Mouse (Mus musculus): Measurements from ENCODE around the gene Gm5148. TPM values are rescaled to one million over a fixed set of nuclear protein-coding genes. Genes with fewer than 3 reads are reported as not detected.

The Gm5148 gene
- polyA plus RNA-seq (2012; ENCODE audit: insufficient read depth, low replicate concordance): not detected in 2 replicates

DNA sequence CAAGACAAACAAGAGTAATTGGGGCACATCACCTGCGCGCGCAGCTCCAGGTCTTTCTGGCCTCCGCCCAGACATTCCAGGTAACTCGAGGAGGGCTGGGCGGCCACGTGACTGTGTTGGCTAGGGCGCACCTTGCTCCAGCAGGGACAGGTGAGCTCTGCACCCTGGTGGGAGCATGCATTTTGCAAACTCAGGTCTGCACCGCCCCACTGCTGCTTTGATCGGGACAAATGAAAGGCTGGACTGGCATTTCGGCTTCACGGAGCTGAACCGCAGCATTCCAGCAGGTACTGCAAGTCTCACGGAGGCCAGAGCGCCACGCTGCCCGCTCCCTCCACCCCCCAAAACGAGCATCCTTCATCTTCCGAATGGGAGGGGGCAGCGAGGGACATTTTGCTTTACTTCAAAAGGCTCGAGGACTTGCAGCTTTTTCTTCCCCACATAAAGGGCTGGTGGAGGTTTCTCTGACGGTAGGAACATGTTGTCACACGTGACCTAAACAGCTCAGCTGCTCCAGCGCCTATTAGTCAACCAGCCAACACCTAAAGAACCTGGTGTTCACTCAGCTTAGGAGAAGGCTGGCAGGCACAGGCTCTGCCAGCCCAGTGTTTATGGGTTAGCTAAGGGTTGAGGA lies at the start of gene Gm5148:
Gene Gm5148 (minus strand): TSS at position 320 of the 634 bp plus-strand sequence.
- TF ChIP-seq FLI1 (IDR thresholded peaks at IDR 0.05; ENCODE audit: low read length): no peak
- no peak for TF ChIP-seq GATA1 (IDR thresholded peaks at IDR 0.05; ENCODE audit: borderline replicate concordance, low read length)

DNA sequence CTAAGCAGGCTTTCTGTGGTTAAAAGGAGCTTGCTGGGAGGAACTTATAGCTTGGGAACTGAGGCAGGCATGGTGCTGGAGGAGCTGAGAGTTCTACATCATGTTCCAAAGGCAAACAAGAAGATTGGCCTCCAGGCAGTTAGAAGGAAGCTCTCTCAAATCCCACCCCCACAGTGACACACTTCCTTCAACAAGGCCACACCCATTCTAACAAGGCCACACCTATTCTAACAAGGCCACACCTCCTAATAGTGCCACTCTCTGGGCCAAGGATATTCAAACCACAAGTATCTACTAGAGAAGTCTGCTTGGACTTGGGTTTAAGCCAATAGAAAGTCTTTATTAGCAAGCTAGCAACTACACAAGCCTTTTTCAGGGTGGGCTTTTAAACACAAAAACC lies 46.7 kb upstream of the Gm5148 start:
- H3K27me3 ChIP-seq (replicated peaks): peaks cover 4% of the 10 kb centered on the region
- H3K9me3 ChIP-seq: peaks cover 5% of the 10 kb centered on the region
- H3K36me3 ChIP-seq (replicated peaks; ENCODE audit: low read length): peaks cover 4% of the 10 kb centered on the region
- peak overlapping the region; percentile 71 for H3K4me3 ChIP-seq (replicated peaks)
- TF ChIP-seq GATA1 (IDR thresholded peaks at IDR 0.05; ENCODE audit: borderline replicate concordance, low read length): no peak
- no peak for TF ChIP-seq FLI1 (IDR thresholded peaks at IDR 0.05; ENCODE audit: low read length)
- peaks cover 65% of the 10 kb centered on the region for H3K4me1 ChIP-seq

More for the DNA sequence above, at the start of gene Gm5148:
- Histone ChIP-seq H3K27me3 (replicated peaks) (peaks cover 50% of the 10 kb centered on the region), H3K9me3 (no peaks in the 10 kb centered on the region; the same call in 1 of the 2 replicates), H3K36me3 (replicated peaks; ENCODE audit: low read length) (no peaks in the 10 kb centered on the region), H3K4me1 (peaks cover 66% of the 10 kb centered on the region), H3K4me3 (replicated peaks) (peak within 1 kb of the TSS; percentile 88)

DNA sequence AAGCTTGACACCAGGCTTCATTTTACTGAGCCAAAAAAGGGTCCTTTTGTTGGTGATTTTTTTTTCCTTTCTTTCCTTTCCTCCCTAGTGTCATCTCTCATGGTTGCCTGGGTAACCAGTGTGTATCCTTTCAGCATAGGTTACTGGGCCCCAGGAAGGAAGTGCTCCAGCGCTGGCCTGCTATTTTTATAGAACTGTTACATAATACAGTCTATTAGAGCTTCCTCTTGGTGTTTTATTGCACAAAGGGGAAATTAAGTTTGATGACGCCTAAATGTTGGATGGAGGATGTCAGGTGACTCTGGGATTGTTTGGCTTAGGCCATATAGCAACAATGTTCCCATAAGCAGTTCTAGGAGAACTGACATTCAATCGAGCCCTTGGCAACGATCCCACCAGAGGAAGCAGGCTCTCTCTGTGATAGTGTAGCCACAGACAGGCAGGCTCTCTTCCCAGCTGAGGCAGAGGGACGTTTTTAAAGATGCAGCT lies 45.0 kb upstream of the Gm5148 start:
- H3K4me3 ChIP-seq (replicated peaks): peak overlapping the region; percentile 79
- H3K36me3 ChIP-seq (replicated peaks; ENCODE audit: low read length): peaks cover 4% of the 10 kb centered on the region
- H3K9me3 ChIP-seq: peaks cover 5% of the 10 kb centered on the region
- H3K4me1 ChIP-seq: peaks cover 79% of the 10 kb centered on the region
- TF ChIP-seq GATA1 (IDR thresholded peaks at IDR 0.05; ENCODE audit: borderline replicate concordance, low read length) (no peak), FLI1 (IDR thresholded peaks at IDR 0.05; ENCODE audit: low read length) (0 out of 2 replicates have a peak, but pooled peaks have one; percentile 11)
- peaks cover 2% of the 10 kb centered on the region for H3K27me3 ChIP-seq (replicated peaks)

DNA sequence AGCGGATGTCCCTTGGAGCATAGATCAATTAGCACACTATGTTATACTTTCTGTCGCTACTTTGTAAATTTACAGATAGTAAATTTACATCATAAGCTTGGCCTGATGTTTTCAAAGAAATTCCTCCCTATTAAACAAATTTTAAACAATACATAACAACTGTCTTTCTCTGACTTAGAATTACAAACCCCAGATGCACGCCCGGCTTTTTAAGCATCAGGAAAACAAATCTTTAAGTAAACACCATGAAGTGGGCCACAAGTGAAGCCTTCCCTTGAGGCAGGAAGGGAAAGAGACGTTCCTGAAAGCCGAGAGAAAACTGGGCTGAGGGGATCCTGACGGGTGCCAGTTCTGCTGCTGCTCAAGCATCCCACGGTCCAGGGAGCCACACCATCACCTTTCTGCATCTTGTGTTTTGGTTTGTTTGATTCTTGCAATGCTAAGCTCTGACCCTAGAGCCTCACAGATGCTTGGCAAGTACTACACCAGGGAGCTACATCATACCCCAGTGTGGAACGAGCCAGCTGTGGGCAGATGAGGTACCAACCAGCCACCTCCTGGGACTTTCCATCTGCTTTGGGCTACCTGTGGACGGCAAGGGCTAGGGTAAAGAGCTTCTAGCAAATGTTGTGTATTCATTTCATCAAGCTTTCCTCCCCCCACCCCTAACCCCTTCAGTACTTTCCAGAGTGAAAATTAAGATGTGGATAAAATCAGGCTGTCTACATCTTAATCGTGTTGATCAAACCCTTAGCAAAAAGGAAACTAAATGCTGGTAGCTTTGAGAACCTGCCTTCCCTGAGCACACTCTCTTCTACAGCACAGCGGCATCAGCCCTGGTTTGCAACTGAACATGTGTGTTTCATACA lies 43.1 kb upstream of the Gm5148 start:
- H3K27me3 ChIP-seq (replicated peaks): no peaks in the 10 kb centered on the region
- TF ChIP-seq FLI1 (IDR thresholded peaks at IDR 0.05; ENCODE audit: low read length) (no peak), GATA1 (IDR thresholded peaks at IDR 0.05; ENCODE audit: borderline replicate concordance, low read length) (no peak)
- H3K9me3 ChIP-seq: no peaks in the 10 kb centered on the region
- no peak overlapping the region for H3K4me3 ChIP-seq (replicated peaks)
- H3K4me1 ChIP-seq: peaks cover 91% of the 10 kb centered on the region
- H3K36me3 ChIP-seq (replicated peaks; ENCODE audit: low read length): peaks cover 5% of the 10 kb centered on the region

DNA sequence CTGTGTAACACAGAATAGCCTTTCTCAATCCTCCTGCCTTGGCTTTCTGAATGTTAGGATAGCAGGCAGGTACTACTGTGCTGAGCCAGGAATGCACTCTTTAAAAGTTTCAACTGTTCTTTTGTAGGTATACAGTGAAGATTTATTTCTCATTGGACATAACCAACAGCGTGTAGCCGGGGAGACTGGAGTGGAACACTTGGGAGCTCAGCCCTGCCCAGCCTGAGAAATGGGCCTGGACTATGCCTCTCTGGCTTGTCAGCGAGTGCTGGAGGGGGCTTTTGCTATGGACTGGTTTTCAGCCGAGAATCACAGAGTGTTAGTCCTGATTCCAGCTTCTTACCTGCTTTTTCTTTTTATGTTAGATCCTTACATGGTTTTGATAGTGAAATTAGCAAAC lies 42.3 kb upstream of the Gm5148 start:
- H3K27me3 ChIP-seq (replicated peaks): no peaks in the 10 kb centered on the region
- no peaks in the 10 kb centered on the region for H3K9me3 ChIP-seq
- H3K4me3 ChIP-seq (replicated peaks): no peak overlapping the region
- H3K36me3 ChIP-seq (replicated peaks; ENCODE audit: low read length): peaks cover 5% of the 10 kb centered on the region
- TF ChIP-seq FLI1 (IDR thresholded peaks at IDR 0.05; ENCODE audit: low read length) (no peak), GATA1 (IDR thresholded peaks at IDR 0.05; ENCODE audit: borderline replicate concordance, low read length) (no peak)
- peaks cover 92% of the 10 kb centered on the region for H3K4me1 ChIP-seq

DNA sequence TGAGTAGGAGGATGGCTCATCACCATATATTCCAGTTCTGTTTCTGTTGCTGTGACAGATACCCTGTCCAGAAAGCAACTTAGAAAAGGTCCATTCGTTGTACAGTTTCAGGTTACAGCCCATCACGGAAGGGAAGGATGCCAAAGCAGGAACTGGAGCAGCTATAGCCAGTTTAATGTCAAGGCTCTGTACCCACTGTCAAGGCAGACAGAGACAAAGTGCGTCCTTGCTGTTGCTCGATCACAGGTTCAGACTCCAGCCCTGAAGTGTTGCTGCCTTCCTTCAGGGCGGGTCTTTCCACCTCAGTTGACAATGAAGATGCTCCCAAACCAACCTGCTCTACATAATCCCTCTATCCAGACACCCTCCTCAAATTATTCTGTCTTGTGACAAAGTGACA lies 41.7 kb upstream of the Gm5148 start:
- Histone ChIP-seq H3K4me1 (peaks cover 90% of the 10 kb centered on the region), H3K4me3 (replicated peaks) (peak overlapping the region; percentile 48)

DNA sequence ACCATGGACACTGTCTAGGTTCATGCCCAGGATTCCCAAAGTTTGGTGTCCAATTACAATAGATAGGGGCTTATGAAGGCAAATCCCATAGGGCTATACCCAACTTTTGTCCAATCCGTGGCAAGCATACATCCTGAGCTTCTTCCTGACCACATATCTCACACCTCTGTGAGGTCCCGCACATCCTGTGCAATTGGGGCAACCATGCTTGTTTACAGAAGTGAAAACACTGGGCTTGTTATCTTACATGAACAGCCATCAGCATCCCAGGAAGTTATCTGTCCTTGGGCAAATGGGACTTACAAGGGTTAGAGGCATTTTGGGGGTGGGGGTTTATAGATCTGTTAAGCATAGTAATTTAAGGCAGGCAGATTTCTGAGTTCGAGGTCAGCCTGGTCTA lies 41.0 kb upstream of the Gm5148 start:
- Histone ChIP-seq H3K27me3 (replicated peaks) (no peaks in the 10 kb centered on the region), H3K4me1 (peaks cover 90% of the 10 kb centered on the region), H3K36me3 (replicated peaks; ENCODE audit: low read length) (peaks cover 11% of the 10 kb centered on the region), H3K4me3 (replicated peaks) (no peak overlapping the region), H3K9me3 (peaks cover 7% of the 10 kb centered on the region)
- TF ChIP-seq GATA1 (IDR thresholded peaks at IDR 0.05; ENCODE audit: borderline replicate concordance, low read length) (no peak), FLI1 (IDR thresholded peaks at IDR 0.05; ENCODE audit: low read length) (no peak)

More for the DNA sequence above, 41.7 kb upstream of the Gm5148 start:
- H3K9me3 ChIP-seq: no peaks in the 10 kb centered on the region
- TF ChIP-seq GATA1 (IDR thresholded peaks at IDR 0.05; ENCODE audit: borderline replicate concordance, low read length) (no peak), FLI1 (IDR thresholded peaks at IDR 0.05; ENCODE audit: low read length) (no peak)
- no peaks in the 10 kb centered on the region for H3K27me3 ChIP-seq (replicated peaks)
- peaks cover 5% of the 10 kb centered on the region for H3K36me3 ChIP-seq (replicated peaks; ENCODE audit: low read length)

DNA sequence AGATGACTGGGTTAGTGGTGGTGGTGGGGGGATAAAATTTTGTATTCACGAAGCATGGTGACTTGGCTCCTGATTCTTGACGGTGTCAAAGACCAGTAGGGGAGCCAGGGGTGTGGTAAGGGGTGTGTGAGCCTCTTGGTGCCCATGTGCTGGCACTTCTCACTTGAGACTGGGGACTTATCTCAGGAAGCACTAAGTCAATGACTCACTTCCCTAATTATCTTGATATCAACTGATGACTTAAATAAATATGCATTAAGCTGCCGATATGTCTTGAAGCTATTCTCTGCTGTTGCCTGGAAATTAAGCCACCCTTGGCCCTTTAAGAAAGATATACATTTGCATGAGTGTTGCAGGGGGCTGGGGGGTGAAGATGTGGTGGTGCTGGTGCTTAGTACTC lies 38.0 kb upstream of the Gm5148 start:
- Histone ChIP-seq H3K36me3 (replicated peaks; ENCODE audit: low read length) (peaks cover 24% of the 10 kb centered on the region), H3K27me3 (replicated peaks) (no peaks in the 10 kb centered on the region), H3K4me1 (peaks cover 90% of the 10 kb centered on the region), H3K9me3 (peaks cover 19% of the 10 kb centered on the region), H3K4me3 (replicated peaks) (no peak overlapping the region)
- no peak for TF ChIP-seq GATA1 (IDR thresholded peaks at IDR 0.05; ENCODE audit: borderline replicate concordance, low read length)

DNA sequence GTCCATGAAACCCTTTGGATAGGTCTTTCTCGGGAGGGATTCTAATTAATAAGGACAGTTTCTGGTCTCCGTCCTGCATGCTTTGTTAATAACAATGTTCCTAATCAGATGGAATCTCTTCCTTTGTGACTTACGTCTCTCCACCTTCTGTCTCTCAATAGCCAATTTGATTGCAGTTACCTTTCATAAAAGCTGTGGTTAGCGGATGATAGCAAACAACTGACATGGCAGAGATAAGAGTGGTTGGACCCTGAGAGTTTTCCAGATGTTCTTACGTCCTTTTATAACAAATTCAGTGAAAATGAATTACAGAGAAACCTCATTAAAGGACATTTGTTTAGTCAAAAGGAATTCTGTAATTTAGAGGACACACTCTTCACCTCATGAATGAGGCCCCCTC lies 37.5 kb upstream of the Gm5148 start:
- no peaks in the 10 kb centered on the region for H3K27me3 ChIP-seq (replicated peaks)
- peaks cover 19% of the 10 kb centered on the region for H3K9me3 ChIP-seq
- peaks cover 24% of the 10 kb centered on the region for H3K36me3 ChIP-seq (replicated peaks; ENCODE audit: low read length)
- H3K4me1 ChIP-seq: peaks cover 91% of the 10 kb centered on the region
- no peak overlapping the region for H3K4me3 ChIP-seq (replicated peaks)
- TF ChIP-seq FLI1 (IDR thresholded peaks at IDR 0.05; ENCODE audit: low read length) (no peak), GATA1 (IDR thresholded peaks at IDR 0.05; ENCODE audit: borderline replicate concordance, low read length) (no peak)

DNA sequence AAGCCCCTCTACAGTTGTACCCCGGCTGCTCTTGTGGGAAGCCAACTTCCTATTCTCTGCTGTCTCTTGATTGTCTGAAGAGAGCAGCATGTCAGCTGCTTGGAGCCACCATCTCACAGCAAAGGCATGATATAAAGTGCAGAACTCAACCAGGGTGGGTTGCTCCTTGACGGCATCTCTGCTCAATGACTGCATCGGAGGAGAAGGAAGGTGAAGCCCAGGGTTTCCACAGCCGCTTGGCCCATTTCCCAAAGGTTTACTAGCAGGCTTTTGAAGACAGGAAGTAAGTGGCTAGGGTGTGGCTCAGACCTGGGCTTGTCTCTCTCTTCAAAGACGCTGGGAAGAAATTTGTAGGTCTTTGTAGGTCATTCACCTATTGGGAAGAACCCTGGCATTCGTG lies 36.6 kb upstream of the Gm5148 start:
- Histone ChIP-seq H3K4me1 (peaks cover 89% of the 10 kb centered on the region), H3K9me3 (peaks cover 19% of the 10 kb centered on the region), H3K36me3 (replicated peaks; ENCODE audit: low read length) (peaks cover 24% of the 10 kb centered on the region), H3K27me3 (replicated peaks) (no peaks in the 10 kb centered on the region), H3K4me3 (replicated peaks) (no peak overlapping the region)
- TF ChIP-seq FLI1 (IDR thresholded peaks at IDR 0.05; ENCODE audit: low read length) (no peak), GATA1 (IDR thresholded peaks at IDR 0.05; ENCODE audit: borderline replicate concordance, low read length) (no peak)
